Mouse (Mus musculus) c-Kit-positive CD71-positive TER-119-negative erythroid progenitor cells, embryonic 14.5 days (primary cell): Measurements from ENCODE around the gene Tcl1b4.
"Not testable (repeated sequence)": the region's sequence is repeated elsewhere in the genome, so short reads cannot be mapped to it uniquely, and the experiment has no call there.

ENCODE experiments used
- DNase-seq: peaks from one replicate; pipeline ENCODE4 v3.0.0-alpha.2; 2013; ENCODE audit warnings: low read depth

The Tcl1b4 gene

DNA sequence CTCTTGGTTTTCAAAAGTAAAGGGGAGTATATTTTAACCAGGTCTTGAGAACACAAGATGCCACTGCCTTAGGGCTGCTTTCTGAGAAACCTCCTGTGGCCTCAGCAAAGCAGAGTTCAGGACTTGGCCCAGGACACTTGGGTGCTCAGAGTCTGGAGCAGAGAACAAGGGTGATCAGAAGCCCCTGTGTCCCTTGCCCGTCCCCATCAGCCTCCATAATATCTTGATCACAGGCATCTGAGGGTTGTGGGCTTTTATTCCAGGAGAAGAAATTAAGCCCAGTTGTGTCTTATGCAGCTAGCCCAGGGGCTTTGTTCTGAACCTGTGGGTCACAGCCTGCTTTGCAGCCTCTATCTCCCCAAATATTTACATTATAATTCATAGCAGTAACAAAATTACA lies at the start of gene Tcl1b4:
TSS of gene Tcl1b4 (plus strand) at position 301 of the 400 bp plus-strand sequence.
- not testable (repeated sequence) for DNase-seq

DNA sequence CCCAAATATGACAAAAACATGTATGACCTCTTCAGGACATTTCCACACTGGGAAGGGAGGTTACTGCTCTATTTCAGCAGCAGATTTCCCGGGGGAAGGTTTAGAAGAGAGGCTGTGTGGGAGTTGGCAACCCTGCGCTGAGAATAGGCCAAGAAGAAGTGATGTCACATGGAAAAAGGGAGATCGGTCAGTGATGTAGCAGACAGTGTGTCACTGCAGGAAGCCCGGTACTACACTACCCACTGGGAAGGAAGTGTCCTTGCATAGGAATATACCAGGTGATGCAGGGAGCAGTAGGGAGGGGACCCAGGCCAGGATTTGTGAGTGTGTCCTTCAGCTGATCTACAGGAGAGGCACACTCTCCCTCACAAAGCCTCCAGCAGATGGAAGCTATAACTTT lies 46.5 kb upstream of the Tcl1b4 start:
- not testable (repeated sequence) for DNase-seq

DNA sequence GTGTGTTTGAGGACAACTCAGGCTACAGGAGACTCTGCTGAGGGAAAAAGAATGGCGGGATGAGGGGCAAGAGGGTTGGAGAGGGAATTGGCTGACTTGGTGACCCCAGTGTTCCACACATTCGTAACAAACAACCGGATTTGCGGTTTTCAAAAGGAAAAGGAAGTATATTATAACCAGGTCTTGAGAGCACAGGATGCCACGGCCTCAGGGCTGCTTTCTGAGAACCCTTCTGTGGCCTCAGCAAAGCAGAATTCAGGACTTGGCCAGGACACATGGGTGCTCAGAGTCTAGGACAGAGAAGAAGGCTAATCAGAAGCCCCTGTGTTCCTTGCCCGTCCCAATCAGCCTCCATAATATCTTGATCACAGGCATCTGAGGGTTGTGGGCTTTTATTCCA lies 42.9 kb upstream of the Tcl1b4 start:
- DNase-seq: no peak

GRCm38 (mm10) chr12:105159390-105159789 lies 42.4 kb upstream of the Tcl1b4 start, which contains the start of gene Tcl1b1:
TSS of gene Tcl1b1 (plus strand) at chr12:105159690.
- no peak for DNase-seq

DNA sequence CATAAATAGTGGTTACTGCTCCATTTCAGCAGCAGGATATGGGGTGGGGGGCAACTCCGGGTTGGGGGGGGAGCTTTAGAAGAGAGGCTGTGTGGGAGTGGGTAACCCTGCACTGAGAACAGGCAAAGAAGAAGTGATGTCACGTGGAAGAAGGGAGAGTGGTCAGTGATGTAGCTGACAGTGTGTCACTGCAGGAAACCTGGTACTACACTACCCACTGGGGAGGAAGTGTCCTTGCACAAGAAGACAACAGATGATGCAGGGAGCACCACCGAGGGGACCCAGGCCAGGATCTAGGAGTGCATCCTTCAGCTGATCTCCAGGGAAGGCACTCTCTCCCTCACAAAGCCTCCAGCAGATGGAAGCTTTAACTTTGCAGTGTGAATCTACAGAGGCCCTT lies 35.0 kb upstream of the Tcl1b4 start:
- no peak for DNase-seq

DNA sequence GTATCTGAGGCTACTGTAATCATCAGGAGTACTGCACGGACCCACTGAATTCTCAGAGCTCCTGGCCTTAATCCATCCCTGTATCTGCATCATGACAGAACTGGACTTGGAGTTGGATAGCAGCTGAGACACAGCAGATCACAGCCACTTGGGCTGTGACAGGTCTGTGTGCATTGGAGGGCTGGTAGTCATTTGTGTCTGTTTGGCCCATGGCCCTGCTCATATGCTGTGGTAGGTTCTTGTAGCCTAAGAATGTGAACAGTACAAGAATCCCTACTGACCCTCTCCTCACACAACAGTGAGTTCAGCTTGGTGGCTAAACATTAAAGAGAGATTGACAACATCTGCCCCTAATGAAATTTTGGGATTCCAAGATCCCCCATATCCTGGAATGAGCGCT lies 28.4 kb upstream of the Tcl1b4 start:
- DNase-seq: no peak

- DNase-seq: not testable (repeated sequence)
Observed at GRCm38 (mm10) chr12:105174318-105174717, 27.4 kb upstream of the Tcl1b4 start.

DNA sequence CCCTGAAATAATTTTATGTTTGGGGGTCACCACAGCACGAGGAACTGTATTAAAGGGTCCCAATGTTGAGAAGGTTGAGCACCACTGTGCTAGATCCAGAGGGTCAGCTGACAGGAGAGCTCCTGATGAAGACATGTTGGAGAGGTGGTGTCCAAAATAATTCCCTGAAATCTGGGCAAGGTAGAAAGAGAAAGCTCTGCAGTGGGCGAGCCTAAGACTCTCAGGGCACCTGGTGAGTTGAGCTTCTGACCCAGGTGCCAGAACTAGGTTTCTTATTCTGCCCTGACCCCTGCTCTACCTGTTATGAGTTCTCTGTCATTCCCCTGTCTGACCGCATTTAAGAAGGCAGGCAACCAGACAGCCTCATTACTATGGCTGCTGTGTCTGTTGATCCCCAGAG lies 25.7 kb upstream of the Tcl1b4 start, which contains the start of gene Tcl1b5:
TSS of gene Tcl1b5 (plus strand) at position 301 of the 400 bp plus-strand sequence.
- DNase-seq: not testable (repeated sequence)

- not testable (repeated sequence) for DNase-seq
Observed at GRCm38 (mm10) chr12:105181040-105181644, 20.6 kb upstream of the Tcl1b4 start.

DNA sequence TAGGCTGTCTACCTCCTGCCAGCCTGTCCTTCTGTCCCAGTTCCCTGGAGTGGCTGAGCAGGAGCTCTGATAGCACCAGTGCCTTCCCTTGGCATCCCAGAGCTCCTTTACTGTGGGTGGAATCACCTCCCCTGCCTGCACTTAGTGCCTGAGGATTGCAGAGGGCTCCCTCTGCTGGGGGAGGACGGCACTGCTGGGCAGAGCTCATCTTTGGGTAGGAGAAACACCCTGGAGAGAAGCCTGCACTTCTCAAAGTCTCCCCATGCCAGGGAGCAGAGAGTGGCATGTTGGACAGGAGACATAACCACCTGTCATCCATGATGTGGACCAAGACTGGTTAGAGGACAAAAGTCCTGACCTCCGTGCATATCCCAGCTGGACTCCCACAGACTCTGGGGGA lies 12.8 kb upstream of the Tcl1b4 start:
- not testable (repeated sequence) for DNase-seq

DNA sequence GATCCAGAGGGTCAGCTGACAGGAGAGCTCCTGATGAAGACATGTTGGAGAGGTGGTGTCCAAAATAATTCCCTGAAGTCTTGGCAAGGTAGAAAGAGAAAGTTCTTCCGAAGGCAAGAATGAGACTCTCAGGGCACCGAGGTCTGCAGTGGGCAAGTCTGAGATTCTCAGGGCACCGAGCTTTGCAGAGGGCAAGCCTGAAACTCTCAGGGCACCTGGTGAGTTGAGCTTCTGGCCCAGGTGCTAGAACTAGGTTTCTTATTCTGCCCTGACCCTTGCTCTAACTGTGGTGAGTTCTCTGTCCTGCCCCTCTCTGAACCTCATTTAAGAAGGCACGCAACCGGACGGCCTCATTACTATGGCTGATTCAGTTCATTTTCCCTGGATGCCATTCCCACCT lies 11.0 kb upstream of the Tcl1b4 start, which contains the start of gene Tcl1b3:
TSS of gene Tcl1b3 (plus strand) at position 301 of the 400 bp plus-strand sequence.
- not testable (repeated sequence) for DNase-seq

- not testable (repeated sequence) for DNase-seq
Observed at GRCm38 (mm10) chr12:105199684-105200497, 1.9 kb upstream of the Tcl1b4 start.

DNA sequence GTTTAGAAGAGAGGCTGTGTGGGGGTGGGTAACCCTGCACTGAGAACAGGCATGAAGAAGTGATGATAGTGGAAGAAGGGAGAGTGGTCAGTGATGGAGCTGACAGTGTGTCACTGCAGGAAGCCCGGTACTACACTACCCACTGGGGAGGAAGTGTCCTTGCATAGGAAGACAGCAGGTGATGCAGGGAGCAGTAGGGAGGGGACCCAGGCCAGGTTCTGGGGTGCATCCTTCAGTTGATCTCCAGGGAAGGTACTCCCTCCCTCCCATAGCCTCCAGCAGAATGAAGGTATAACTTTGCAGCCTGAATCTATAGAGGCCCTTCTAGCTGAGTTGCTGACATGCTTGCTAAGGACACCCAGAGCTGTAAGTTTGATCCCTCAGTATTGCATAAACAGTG lies 5.3 kb downstream of the Tcl1b4 start:
- no peak for DNase-seq

- no peak for DNase-seq
Observed at GRCm38 (mm10) chr12:105208441-105208840, 6.7 kb downstream of the Tcl1b4 start.

DNA sequence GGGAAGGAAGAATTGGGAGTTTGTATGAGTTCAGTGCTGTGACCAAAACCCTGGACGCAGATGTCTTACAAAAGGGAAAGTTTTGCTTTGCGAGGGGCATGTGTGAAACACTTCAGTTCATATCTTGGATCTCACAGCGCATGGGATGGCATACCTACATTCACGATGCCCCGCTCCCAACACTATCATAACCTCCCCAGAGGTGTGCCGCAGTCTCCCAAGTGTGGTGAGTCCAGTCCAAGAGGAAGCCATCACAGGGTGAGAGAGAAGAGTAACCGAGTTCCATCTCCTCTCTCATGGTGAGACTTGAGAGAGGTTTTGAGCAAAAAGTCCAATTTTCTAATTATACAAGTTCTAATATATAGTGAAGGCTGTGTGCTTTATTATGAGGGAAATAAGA lies 7.5 kb downstream of the Tcl1b4 start:
- DNase-seq: no peak

DNA sequence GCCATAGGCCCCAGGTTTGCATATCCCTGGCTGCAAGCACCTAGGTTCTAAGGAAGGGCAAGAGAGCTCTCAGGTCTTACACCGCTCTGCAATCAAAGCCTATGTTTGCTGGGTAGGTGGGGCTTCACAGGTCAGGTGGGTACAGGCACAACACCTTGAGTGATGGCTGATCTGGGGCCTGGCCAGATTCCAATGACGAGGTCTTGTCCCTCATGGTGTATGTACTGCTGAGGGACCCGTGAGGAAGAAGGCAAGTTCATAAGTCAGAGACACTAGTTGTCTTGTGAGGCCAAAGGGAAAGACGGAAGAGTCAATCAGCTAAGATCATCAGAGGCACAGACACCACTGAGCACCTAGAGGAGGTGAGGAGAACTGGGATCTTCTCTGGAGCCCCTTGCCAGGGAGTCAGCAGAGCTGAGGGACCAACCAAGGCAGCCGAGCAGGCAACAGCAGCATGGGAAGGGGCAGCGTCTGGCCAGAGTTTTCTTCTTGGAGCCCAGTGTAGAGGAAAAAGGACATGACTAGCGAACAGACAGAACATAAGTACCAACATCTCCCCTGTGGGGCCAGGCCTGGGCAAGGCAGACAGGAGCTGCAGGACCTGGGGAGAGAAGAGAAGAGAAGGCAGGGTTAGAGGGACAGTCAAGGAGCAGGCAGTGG lies 15.5 kb downstream of the Tcl1b4 start:
- no peak for DNase-seq

GRCm38 (mm10) chr12:105222601-105223319 lies 21.0 kb downstream of the Tcl1b4 start, which contains the start of gene Tcl1:
TSS of gene Tcl1 (minus strand) at chr12:105222793.
- DNase-seq: no peak

- no peak for DNase-seq
Observed at GRCm38 (mm10) chr12:105224621-105225320, 23.0 kb downstream of the Tcl1b4 start.

DNA sequence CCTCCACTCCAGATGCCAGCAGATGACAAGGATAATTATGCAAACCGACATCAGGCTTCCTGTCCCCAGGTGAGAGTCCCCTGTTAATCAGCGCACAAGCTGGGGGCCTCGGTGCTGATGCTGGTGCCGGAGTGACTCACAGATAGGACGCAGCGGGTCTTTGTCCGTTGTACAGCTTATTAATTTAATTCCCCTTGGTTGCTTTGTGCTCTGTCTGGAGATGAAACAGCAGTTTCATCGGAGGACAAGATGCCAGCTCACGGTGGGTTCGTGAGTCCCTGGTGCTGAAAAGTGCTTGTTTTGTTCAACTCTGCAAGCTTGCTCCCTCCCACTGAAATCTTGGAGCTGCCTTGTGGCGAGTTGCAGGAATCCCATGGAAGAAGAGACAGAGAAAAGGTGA lies 32.6 kb downstream of the Tcl1b4 start:
- no peak for DNase-seq

GRCm38 (mm10) chr12:105235091-105235490 lies 33.3 kb downstream of the Tcl1b4 start:
- DNase-seq: no peak

GRCm38 (mm10) chr12:105239060-105239459 lies 37.3 kb downstream of the Tcl1b4 start:
- no peak for DNase-seq
